Comparison of ENCODE assay signal across 16 mouse cellular contexts in the genomic region with DNA sequence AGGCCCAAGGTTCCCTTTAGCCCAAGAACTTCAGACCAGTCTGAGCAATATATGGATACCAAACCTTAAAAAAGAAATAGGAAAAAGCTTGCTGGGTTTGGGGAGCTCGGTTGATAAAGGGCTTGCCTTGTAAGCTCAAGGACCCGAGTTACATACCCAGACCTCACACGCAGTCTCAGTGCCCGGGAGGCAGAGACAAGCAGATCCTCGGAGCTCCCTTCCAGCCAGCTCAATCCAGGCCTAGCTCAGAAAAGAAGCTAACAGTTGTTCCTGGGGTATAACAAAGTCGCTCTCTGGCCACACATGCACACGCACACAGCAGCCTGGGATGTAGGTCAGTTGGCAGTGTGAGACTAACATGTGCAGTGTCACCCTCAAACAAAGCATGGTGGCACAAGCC. TPM values are rescaled to one million over a fixed set of nuclear protein-coding genes. Genes with fewer than 3 reads are reported as not detected.
DNase-seq lines count a peak whose midpoint lies in the region; ATAC-seq and TF ChIP-seq lines count a peak whose summit lies in the region.
"Had no signal": no experiment of that assay in that cellular context is flagged by ENCODE, and none has a peak within 500 bp of the region (broad histone marks: within the 10 kb centered on the region; RNA-seq: fewer than 3 reads in every experiment).

No protein-coding gene starts in this region.

- H3K27ac ChIP-seq in heart, embryonic 10.5 days, result peak overlapping the region; percentile 75
- 0 out of 2 replicates have a peak overlapping the region, but pooled peaks have one; percentile 42 for H3K27ac ChIP-seq in lung, embryonic 14.5 days (ENCODE audit: low read depth)
- peak overlapping the region; percentile 52 for H3K27ac ChIP-seq in embryonic facial prominence, embryonic 15.5 days (replicated peaks)
- H3K27ac ChIP-seq in macrophage, result 0 out of 2 replicates have a peak overlapping the region, but pooled peaks have one; percentile 46
- no peak overlapping the region for H3K27ac ChIP-seq in liver, embryonic 12.5 days
- H3K27ac ChIP-seq: forebrain, embryonic 15.5 days had no signal

- DNase-seq in heart, embryonic 10.5 days (ENCODE audit: low spot score), result no peak
- DNase-seq in heart, postnatal 36 days, result no peak
- DNase-seq in lung, embryonic 14.5 days, result no peak
- DNase-seq in lung, adult 18-20 months, result no peak
- DNase-seq in right cerebral cortex, postnatal 36 days (ENCODE audit: low spot score in 2 of 2), result no peak
- DNase-seq: adrenal gland, postnatal 36 days; embryo, embryonic 11 days; kidney, adult 2 months; kidney, postnatal 14 days; liver; right cerebral cortex, postnatal 4 days; thymus, postnatal 25 days had no signal

- no peak overlapping the region for H3K4me2 ChIP-seq in lung, embryonic 14.5 days
- H3K4me2 ChIP-seq in embryonic facial prominence, embryonic 15.5 days (replicated peaks), result no peak overlapping the region
- no peak overlapping the region for H3K4me2 ChIP-seq in liver, embryonic 12.5 days
- H3K4me2 ChIP-seq: forebrain, embryonic 15.5 days had no signal

- H3K36me3 ChIP-seq in heart, embryonic 10.5 days, result no peaks in the 10 kb centered on the region
- H3K36me3 ChIP-seq in lung, embryonic 14.5 days (ENCODE audit: insufficient read depth), result no peaks in the 10 kb centered on the region
- H3K36me3 ChIP-seq in embryonic facial prominence, embryonic 15.5 days, result no peaks in the 10 kb centered on the region
- H3K36me3 ChIP-seq in macrophage (ENCODE audit: inconsistent target), result no peaks in the 10 kb centered on the region
- no peaks in the 10 kb centered on the region for H3K36me3 ChIP-seq in liver, embryonic 12.5 days
- H3K36me3 ChIP-seq: forebrain, embryonic 15.5 days had no signal

- peaks cover 15% of the 10 kb centered on the region for H3K4me1 ChIP-seq in heart, embryonic 10.5 days
- H3K4me1 ChIP-seq in lung, embryonic 14.5 days (ENCODE audit: insufficient read depth), result no peaks in the 10 kb centered on the region; the same call in 1 of the 2 replicates
- H3K4me1 ChIP-seq in embryonic facial prominence, embryonic 15.5 days, result peaks cover 13% of the 10 kb centered on the region; the same call in 1 of the 2 replicates
- H3K4me1 ChIP-seq in liver, embryonic 12.5 days, result peaks cover 23% of the 10 kb centered on the region
- H3K4me1 ChIP-seq: forebrain, embryonic 15.5 days had no signal

- H3K9me3 ChIP-seq in heart, embryonic 10.5 days, result no peaks in the 10 kb centered on the region
- H3K9me3 ChIP-seq in lung, embryonic 14.5 days (ENCODE audit: low read depth, low read length), result no peaks in the 10 kb centered on the region
- no peaks in the 10 kb centered on the region for H3K9me3 ChIP-seq in embryonic facial prominence, embryonic 15.5 days (replicated peaks)
- no peaks in the 10 kb centered on the region for H3K9me3 ChIP-seq in liver, embryonic 12.5 days (replicated peaks)
- H3K9me3 ChIP-seq: forebrain, embryonic 15.5 days had no signal

- H3K9ac ChIP-seq in lung, embryonic 14.5 days, result no peak overlapping the region
- no peak overlapping the region for H3K9ac ChIP-seq in embryonic facial prominence, embryonic 15.5 days
- H3K9ac ChIP-seq in liver, embryonic 12.5 days, result no peak overlapping the region; the same call in 1 of the 2 replicates
- H3K9ac ChIP-seq: forebrain, embryonic 15.5 days had no signal

- intact Hi-C loops in heart, postnatal 36 days (cut with DNase I), result loop anchor here (2.0 to 5.0 kb wide), 3 partner anchors 89 to 229 kb away; a partner anchor contains a TSS

- no peaks in the 10 kb centered on the region for H3K27me3 ChIP-seq in heart, embryonic 10.5 days (ENCODE audit: insufficient read depth, poor library complexity, severe bottlenecking)
- H3K27me3 ChIP-seq in lung, embryonic 14.5 days (ENCODE audit: insufficient read depth, low read length), result no peaks in the 10 kb centered on the region
- no peaks in the 10 kb centered on the region for H3K27me3 ChIP-seq in embryonic facial prominence, embryonic 15.5 days
- H3K27me3 ChIP-seq in liver, embryonic 12.5 days (replicated peaks), result no peaks in the 10 kb centered on the region
- H3K27me3 ChIP-seq: forebrain, embryonic 15.5 days had no signal

- 84% methylated on average over 7 of the region's 7 CpGs for WGBS in heart, embryonic 10.5 days
- WGBS in lung, embryonic 14.5 days, result 82% methylated on average over 7 of the region's 7 CpGs
- WGBS in embryonic facial prominence, embryonic 15.5 days, result 78% methylated on average over 7 of the region's 7 CpGs
- 95% methylated on average over 7 of the region's 7 CpGs for WGBS in macrophage (ENCODE audit: missing documents)
- WGBS in liver, embryonic 12.5 days (ENCODE audit: insufficient replicate concordance), result 82% methylated on average over 7 of the region's 7 CpGs

- ATAC-seq in lung, embryonic 14.5 days (ENCODE audit: insufficient read depth), result no peak
- no peak for ATAC-seq in embryonic facial prominence, embryonic 15.5 days (ENCODE audit: insufficient number of reproducible peaks, low FRiP score, low TSS enrichment, low read depth)
- ATAC-seq in liver, embryonic 12.5 days, result no peak

- no peak overlapping the region for H3K4me3 ChIP-seq in heart, embryonic 10.5 days
- no peak overlapping the region for H3K4me3 ChIP-seq in lung, embryonic 14.5 days (ENCODE audit: low read depth, low read length)
- H3K4me3 ChIP-seq in embryonic facial prominence, embryonic 15.5 days (replicated peaks), result no peak overlapping the region
- no peak overlapping the region for H3K4me3 ChIP-seq in macrophage (ENCODE audit: inconsistent target)
- no peak overlapping the region for H3K4me3 ChIP-seq in liver, embryonic 12.5 days
- H3K4me3 ChIP-seq: forebrain, embryonic 15.5 days had no signal

- no peak for TF ChIP-seq CTCF in lung, embryonic 14.5 days (IDR thresholded peaks at IDR 0.05; ENCODE audit: low read depth)

- H3K79me2 ChIP-seq in macrophage (ENCODE audit: inconsistent target), result no peaks in the 10 kb centered on the region

RNA-seq across cellular contexts. Expression of a gene that starts 16.7 kb away (rescaled TPM):
- 74.4 and 75.2 TPM in 2 replicates for polyA plus RNA-seq in heart, embryonic 10.5 days (2016; fragmentation: Nextera tagmentation; extraction: Ambion mirVana)
- total RNA-seq in heart, postnatal 36 days (2021), result 10 to 100 TPM; 69.0 to 72.9 TPM
- polyA plus RNA-seq in lung, embryonic 14.5 days (2014; fragmentation: Nextera tagmentation; extraction: Ambion mirVana), result 74.8 and 84.5 TPM in 2 replicates
- 81.4 and 81.8 TPM in 2 replicates for polyA plus RNA-seq in embryonic facial prominence, embryonic 15.5 days (2015; fragmentation: Nextera tagmentation; extraction: Ambion mirVana)
- total RNA-seq in macrophage (2018; cell fraction: chromatin; rRNA removed), result 100 to 1,000 TPM in 7 of 26 experiments, 10 to 100 TPM in 19; 63.9 to 148 (median 86.2) TPM
- total RNA-seq in macrophage (2018; cell fraction: cytosol; rRNA removed), result 10 to 100 TPM; 31.6 to 62.4 (median 45.0) TPM
- 100 to 1,000 TPM in 4 of 26 experiments, 10 to 100 TPM in 22; 42.7 to 104 (median 71.0) TPM for total RNA-seq in macrophage (2018; cell fraction: nucleus; rRNA removed)
- polyA plus RNA-seq in macrophage (2018), result 46.2 to 54.8 TPM (median 52.4 TPM) in 3 replicates
- polyA plus RNA-seq in liver, embryonic 12.5 days (2016; fragmentation: Nextera tagmentation; extraction: Ambion mirVana), result 38.3 and 39.7 TPM in 2 replicates

RNA-seq across cellular contexts. Expression of a gene that starts 47.2 kb away (rescaled TPM):
- polyA plus RNA-seq in heart, embryonic 10.5 days (2016; fragmentation: Nextera tagmentation; extraction: Ambion mirVana), result 4.2 and 4.3 TPM in 2 replicates
- 10 to 100 TPM; 36.5 to 42.2 TPM for total RNA-seq in heart, postnatal 36 days (2021)
- 51.8 and 55.9 TPM in 2 replicates for polyA plus RNA-seq in lung, embryonic 14.5 days (2014; fragmentation: Nextera tagmentation; extraction: Ambion mirVana)
- 52.5 and 53.5 TPM in 2 replicates for polyA plus RNA-seq in embryonic facial prominence, embryonic 15.5 days (2015; fragmentation: Nextera tagmentation; extraction: Ambion mirVana)
- total RNA-seq in macrophage (2018; cell fraction: chromatin; rRNA removed), result 100 to 1,000 TPM in 3 of 26 experiments, 10 to 100 TPM in 23; 14.2 to 124 (median 35.6) TPM
- total RNA-seq in macrophage (2018; cell fraction: cytosol; rRNA removed), result 10 to 100 TPM in 16 of 26 experiments, 1 to 10 TPM in 10; 4.2 to 31.7 (median 13.4) TPM
- total RNA-seq in macrophage (2018; cell fraction: nucleus; rRNA removed), result 10 to 100 TPM; 13.1 to 79.6 (median 21.8) TPM
- 14.8 to 16.9 TPM (median 15.5 TPM) in 3 replicates for polyA plus RNA-seq in macrophage (2018)
- 3.7 and 3.8 TPM in 2 replicates for polyA plus RNA-seq in liver, embryonic 12.5 days (2016; fragmentation: Nextera tagmentation; extraction: Ambion mirVana)

RNA-seq across cellular contexts. Expression of a gene that starts 58.5 kb away (rescaled TPM):
- polyA plus RNA-seq in heart, embryonic 10.5 days (2016; fragmentation: Nextera tagmentation; extraction: Ambion mirVana), result 75.9 and 88.9 TPM in 2 replicates
- 10 to 100 TPM; 29.3 to 32.6 TPM for total RNA-seq in heart, postnatal 36 days (2021)
- 108 and 116 TPM in 2 replicates for polyA plus RNA-seq in lung, embryonic 14.5 days (2014; fragmentation: Nextera tagmentation; extraction: Ambion mirVana)
- 110 and 111 TPM in 2 replicates for polyA plus RNA-seq in embryonic facial prominence, embryonic 15.5 days (2015; fragmentation: Nextera tagmentation; extraction: Ambion mirVana)
- total RNA-seq in macrophage (2018; cell fraction: chromatin; rRNA removed), result 10 to 100 TPM in 4 of 26 experiments, 1 to 10 TPM in 20, under 1 TPM in 1, not detected in 1; 0.92 to 16.9 (median 4.4) TPM
- 100 to 1,000 TPM in 17 of 26 experiments, 10 to 100 TPM in 9; 69.7 to 126 (median 104) TPM for total RNA-seq in macrophage (2018; cell fraction: cytosol; rRNA removed)
- total RNA-seq in macrophage (2018; cell fraction: nucleus; rRNA removed), result 10 to 100 TPM in 22 of 26 experiments, 1 to 10 TPM in 4; 8.4 to 47.1 (median 21.7) TPM
- 73.7 to 132 TPM (median 76.9 TPM) in 3 replicates for polyA plus RNA-seq in macrophage (2018)
- polyA plus RNA-seq in liver, embryonic 12.5 days (2016; fragmentation: Nextera tagmentation; extraction: Ambion mirVana), result 45.1 and 45.3 TPM in 2 replicates
